Mouse (Mus musculus) myocyte (in vitro differentiated cells): Measurements from ENCODE around the gene Gpsm1. TPM values are rescaled to one million over a fixed set of nuclear protein-coding genes. Genes with fewer than 3 reads are reported as not detected.
"Not testable (repeated sequence)": the region's sequence is repeated elsewhere in the genome, so short reads cannot be mapped to it uniquely, and the experiment has no call there.

ENCODE experiments used
- H3K27me3 ChIP-seq: one replicate; pipeline ENCODE4 v1.6.1; 2011; ENCODE audit not compliant: control insufficient read depth, insufficient read depth, insufficient read length
- H3K36me3 ChIP-seq: one replicate; pipeline ENCODE4 v1.6.1; 2011; ENCODE audit not compliant: control insufficient read depth, insufficient read depth
- H3K4me2 ChIP-seq: one replicate; pipeline ENCODE4 v1.6.1; 2011; ENCODE audit warnings: low read depth, control low read depth
- H3K4me3 ChIP-seq: one replicate; pipeline ENCODE4 v1.5.1; 2011; ENCODE audit warnings: mild to moderate bottlenecking, control low read depth, moderate library complexity
- H3K79me2 ChIP-seq: one replicate; pipeline ENCODE4 v1.6.1; 2011; ENCODE audit not compliant: control insufficient read depth, insufficient read depth
- H3ac ChIP-seq: one replicate; pipeline ENCODE4 v1.6.1; 2011; ENCODE audit not compliant: control insufficient read depth, insufficient read length
- CEBPB ChIP-seq: IDR thresholded peaks from 2 replicates; pipeline ENCODE4 v1.6.1; 2011; ENCODE audit warnings: mild to moderate bottlenecking, moderate library complexity; ENCODE audit not compliant: poor library complexity, insufficient read depth, severe bottlenecking
- E2F4 ChIP-seq: IDR thresholded peaks from one replicate; pipeline ENCODE4 v1.6.1; 2011; ENCODE audit warnings: mild to moderate bottlenecking, control low read depth, moderate library complexity; ENCODE audit not compliant: insufficient read depth
- MAX ChIP-seq: IDR thresholded peaks from one replicate; pipeline ENCODE4 v1.6.1; 2011; ENCODE audit warnings: low read depth, mild to moderate bottlenecking, control low read depth
- MYOD1 ChIP-seq, 3 experiments: IDR thresholded peaks; one replicate each; pipeline ENCODE4 v1.6.1; 2011; ENCODE audit warnings: control low read depth in 2 of 3, low read depth in 2 of 3, mild to moderate bottlenecking in 2 of 3, moderate library complexity in 1 of 3; ENCODE audit not compliant: insufficient read length in 2 of 3, control insufficient read depth in 1 of 3
- MYOG ChIP-seq, 3 experiments: IDR thresholded peaks; one replicate each; pipeline ENCODE4 v1.6.1; 2011; ENCODE audit warnings: control low read depth in 2 of 3, low read depth in 2 of 3, mild to moderate bottlenecking in 2 of 3; ENCODE audit not compliant: insufficient read length in 2 of 3, control insufficient read depth in 1 of 3, insufficient read depth in 1 of 3
- POLR2A ChIP-seq: IDR thresholded peaks from one replicate; pipeline ENCODE4 v1.6.1; 2011; ENCODE audit warnings: low read depth, mild to moderate bottlenecking, control low read depth, moderate library complexity; ENCODE audit not compliant: insufficient read length
- POLR2AphosphoS2 ChIP-seq: IDR thresholded peaks from one replicate; pipeline ENCODE4 v1.6.1; 2011; ENCODE audit warnings: low read depth, control low read depth; ENCODE audit not compliant: insufficient read length
- REST ChIP-seq: IDR thresholded peaks from one replicate; pipeline ENCODE4 v1.6.1; 2011; ENCODE audit warnings: mild to moderate bottlenecking, control low read depth, moderate library complexity; ENCODE audit not compliant: insufficient read depth, insufficient read length
- SRF ChIP-seq: IDR thresholded peaks from one replicate; pipeline ENCODE4 v1.6.1; 2011; ENCODE audit warnings: low read depth; ENCODE audit not compliant: control insufficient read depth, insufficient read length
- TCF12 ChIP-seq: IDR thresholded peaks from one replicate; pipeline ENCODE4 v1.6.1; 2011; ENCODE audit warnings: mild to moderate bottlenecking, control low read depth; ENCODE audit not compliant: poor library complexity, insufficient read depth, severe bottlenecking
- TCF3 ChIP-seq: IDR thresholded peaks from one replicate; pipeline ENCODE4 v1.6.1; 2011; ENCODE audit warnings: low read depth, control low read depth; ENCODE audit not compliant: insufficient read length
- USF1 ChIP-seq: IDR thresholded peaks from one replicate; pipeline ENCODE4 v1.6.1; 2011; ENCODE audit warnings: low read depth, mild to moderate bottlenecking, control low read depth, moderate library complexity
- polyA plus RNA-seq: library from polyadenylated mRNA; unstranded; fragments of >200 nt; fragmentation: generic; extraction: Trizol; gene quantifications from one replicate; pipeline ENCODE4 v1.2.1, GENCODE M21; 2012; ENCODE audit warnings: missing spikeins

The Gpsm1 gene
- polyA plus RNA-seq, 1 experiment = 11.7 TPM

DNA sequence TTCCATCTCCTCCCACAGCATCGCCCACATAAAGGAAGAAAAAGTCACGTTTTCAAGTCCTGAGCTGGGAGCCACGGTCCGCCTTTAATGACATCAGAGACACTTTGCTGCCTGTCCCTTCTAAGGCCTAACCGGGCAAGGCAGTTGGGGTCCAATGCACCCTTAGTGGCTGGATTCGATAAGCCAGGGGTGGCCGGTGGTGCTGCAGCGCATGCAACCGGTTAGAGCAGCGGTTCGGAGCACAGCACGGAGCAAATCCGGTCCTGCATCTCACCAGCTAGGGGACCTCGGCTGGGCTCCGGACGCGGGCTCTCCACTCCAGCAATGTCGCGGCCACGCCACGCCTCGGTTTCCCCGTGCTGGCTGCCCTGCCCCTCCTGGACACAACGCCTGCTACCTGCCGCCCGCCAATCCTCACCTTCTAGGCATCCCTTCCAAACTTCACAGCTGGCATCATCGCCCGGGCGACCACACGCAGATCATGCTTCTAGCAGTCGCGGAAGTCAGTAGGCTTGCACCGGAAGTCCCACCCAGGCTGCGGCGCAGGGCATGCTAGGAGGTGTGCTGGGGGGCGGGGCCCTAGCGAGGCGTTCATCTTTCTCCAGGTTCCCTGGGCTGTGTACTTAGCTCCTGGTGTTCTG, 64.9 kb downstream of the Gpsm1 start, which contains the start of gene Snapc4:
TSS of gene Snapc4 (minus strand) at position 523 of the 641 bp plus-strand sequence.
- Histone ChIP-seq H3ac (peak within 1 kb of the TSS; percentile 54), H3K36me3 (peaks cover 26% of the 10 kb centered on the region), H3K79me2 (peaks cover 15% of the 10 kb centered on the region), H3K27me3 (no peaks in the 10 kb centered on the region), H3K4me3 (peak within 1 kb of the TSS; percentile 84), H3K4me2 (peak within 1 kb of the TSS; percentile 99)
- TF ChIP-seq TCF3 (no peak), POLR2AphosphoS2 (peak; percentile 84), CEBPB (no peak), REST (no peak), E2F4 (no peak), TCF12 (no peak), MYOG (IDR thresholded peaks at IDR 0.05; ENCODE audit: control insufficient read depth in 1 of 3, insufficient read depth in 1 of 3, insufficient read length in 2 of 3, low read depth in 2 of 3) (peak in 1 of 3 experiments; percentile 7), USF1 (no peak), POLR2A (peak; percentile 90), MAX (no peak), SRF (peak; percentile 20), MYOD1 (IDR thresholded peaks at IDR 0.05; ENCODE audit: control insufficient read depth in 1 of 3, insufficient read length in 2 of 3, low read depth in 2 of 3) (peak in 1 of 3 experiments; percentile 5)

DNA sequence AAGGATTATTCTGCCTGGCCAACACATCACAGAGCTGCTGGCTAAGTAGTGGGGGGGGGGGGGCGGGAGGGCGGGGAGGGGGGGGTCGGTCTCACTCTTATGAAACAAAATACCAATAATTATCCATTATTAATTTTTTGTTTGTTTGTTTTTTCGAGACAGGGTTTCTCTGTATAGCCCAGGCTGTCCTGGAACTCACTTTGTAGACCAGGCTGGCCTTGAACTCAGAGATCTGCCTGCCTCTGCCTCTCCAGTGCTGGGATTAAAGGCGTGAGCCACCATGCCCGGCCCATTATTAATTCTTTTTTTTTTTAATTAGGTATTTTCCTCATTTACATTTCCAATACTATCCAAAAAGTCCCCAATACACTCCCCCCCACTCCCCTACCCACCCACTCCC, 65.6 kb downstream of the Gpsm1 start:
- Histone ChIP-seq H3K4me3 (peak overlapping the region; percentile 84), H3K79me2 (peaks cover 15% of the 10 kb centered on the region), H3ac (peak overlapping the region; percentile 54), H3K4me2 (peak overlapping the region; percentile 69), H3K36me3 (peaks cover 26% of the 10 kb centered on the region)
- H3K27me3 ChIP-seq = not testable (repeated sequence)

- peaks cover 33% of the 10 kb centered on the region for H3K79me2 ChIP-seq
- H3K4me3 ChIP-seq = peak overlapping the region; percentile 96
- H3ac ChIP-seq = no peak overlapping the region
- peak overlapping the region; percentile 91 for H3K4me2 ChIP-seq
- TF ChIP-seq POLR2AphosphoS2 = no peak
- no peak for TF ChIP-seq MYOD1 (IDR thresholded peaks at IDR 0.05; ENCODE audit: control insufficient read depth in 1 of 3, insufficient read length in 2 of 3, low read depth in 2 of 3)
- no peak for TF ChIP-seq MYOG (IDR thresholded peaks at IDR 0.05; ENCODE audit: control insufficient read depth in 1 of 3, insufficient read depth in 1 of 3, insufficient read length in 2 of 3, low read depth in 2 of 3)
- no peak for TF ChIP-seq MAX
- TF ChIP-seq CEBPB = no peak
- TF ChIP-seq TCF3 = no peak
- TF ChIP-seq USF1 = no peak
- no peak for TF ChIP-seq TCF12
- TF ChIP-seq SRF = no peak
- no peak for TF ChIP-seq POLR2A
- no peak for TF ChIP-seq E2F4
- no peak for TF ChIP-seq REST
- H3K36me3 ChIP-seq = peaks cover 40% of the 10 kb centered on the region
- no peaks in the 10 kb centered on the region for H3K27me3 ChIP-seq
Measured at GRCm38 (mm10) chr2:26387713-26388112, 72.4 kb downstream of the Gpsm1 start.

- H3K4me3 ChIP-seq = peak overlapping the region; percentile 96
- TF ChIP-seq POLR2AphosphoS2 (peak; percentile 54), MYOD1 (IDR thresholded peaks at IDR 0.05; ENCODE audit: control insufficient read depth in 1 of 3, insufficient read length in 2 of 3, low read depth in 2 of 3) (peak in 1 of 3 experiments; percentile 18), MYOG (IDR thresholded peaks at IDR 0.05; ENCODE audit: control insufficient read depth in 1 of 3, insufficient read depth in 1 of 3, insufficient read length in 2 of 3, low read depth in 2 of 3) (no peak), USF1 (no peak)
- H3K4me2 ChIP-seq = peak overlapping the region; percentile 91
- peaks cover 46% of the 10 kb centered on the region for H3K36me3 ChIP-seq
- no peaks in the 10 kb centered on the region for H3K27me3 ChIP-seq
- peak overlapping the region; percentile 90 for H3ac ChIP-seq
- peaks cover 33% of the 10 kb centered on the region for H3K79me2 ChIP-seq
Measured at GRCm38 (mm10) chr2:26388682-26389153, 73.4 kb downstream of the Gpsm1 start.

DNA sequence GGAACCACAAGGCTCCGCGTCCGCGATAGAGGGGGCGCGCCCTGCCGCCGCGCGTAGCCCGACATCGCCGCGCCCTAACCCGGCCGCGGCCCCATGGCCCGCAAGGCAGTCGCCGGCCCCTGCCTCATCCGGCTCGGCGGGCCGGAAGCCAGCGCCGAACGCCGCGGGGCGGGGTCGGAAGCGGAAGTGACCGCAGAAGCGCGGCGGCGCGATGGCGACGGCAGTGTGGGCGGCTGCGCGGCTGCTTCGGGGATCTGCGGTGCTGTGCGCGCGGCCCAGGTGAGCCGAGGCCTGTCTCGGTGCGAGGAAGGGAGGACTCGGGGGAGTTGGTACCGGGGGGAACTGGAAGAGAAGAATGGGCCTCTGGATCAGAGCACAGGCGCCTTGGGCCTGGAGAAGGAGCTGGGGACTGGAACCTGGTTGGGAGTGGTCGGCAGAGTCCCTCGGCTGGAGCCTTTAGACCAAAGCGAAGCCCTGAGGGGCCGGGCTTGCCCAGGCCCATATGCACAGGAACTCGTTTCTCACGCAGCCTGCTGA, 73.9 kb downstream of the Gpsm1 start, which contains the start of the genes Entr1 and Pmpca:
TSS of gene Entr1 (minus strand) at position 163 of the 537 bp plus-strand sequence.
TSS of gene Pmpca (plus strand) at position 186 of the 537 bp plus-strand sequence.
- peaks cover 33% of the 10 kb centered on the region for H3K79me2 ChIP-seq
- TF ChIP-seq REST = peak; percentile 21
- peak in 2 of 3 experiments; percentile 25 to 41 for TF ChIP-seq MYOG (IDR thresholded peaks at IDR 0.05; ENCODE audit: control insufficient read depth in 1 of 3, insufficient read depth in 1 of 3, insufficient read length in 2 of 3, low read depth in 2 of 3)
- peak in 1 of 3 experiments; percentile 58 for TF ChIP-seq MYOD1 (IDR thresholded peaks at IDR 0.05; ENCODE audit: control insufficient read depth in 1 of 3, insufficient read length in 2 of 3, low read depth in 2 of 3)
- peak; percentile 94 for TF ChIP-seq POLR2A
- peak; percentile 95 for TF ChIP-seq POLR2AphosphoS2
- TF ChIP-seq MAX = no peak
- no peak for TF ChIP-seq USF1
- no peak for TF ChIP-seq TCF3
- H3K4me3 ChIP-seq = peak within 1 kb of the TSS; percentile 96
- peak within 1 kb of the TSS; percentile 90 for H3ac ChIP-seq
- H3K27me3 ChIP-seq = no peaks in the 10 kb centered on the region
- H3K4me2 ChIP-seq = peak within 1 kb of the TSS; percentile 91
- peaks cover 46% of the 10 kb centered on the region for H3K36me3 ChIP-seq
